ENCODE assay signal across 10 mouse cellular contexts in the genomic region with DNA sequence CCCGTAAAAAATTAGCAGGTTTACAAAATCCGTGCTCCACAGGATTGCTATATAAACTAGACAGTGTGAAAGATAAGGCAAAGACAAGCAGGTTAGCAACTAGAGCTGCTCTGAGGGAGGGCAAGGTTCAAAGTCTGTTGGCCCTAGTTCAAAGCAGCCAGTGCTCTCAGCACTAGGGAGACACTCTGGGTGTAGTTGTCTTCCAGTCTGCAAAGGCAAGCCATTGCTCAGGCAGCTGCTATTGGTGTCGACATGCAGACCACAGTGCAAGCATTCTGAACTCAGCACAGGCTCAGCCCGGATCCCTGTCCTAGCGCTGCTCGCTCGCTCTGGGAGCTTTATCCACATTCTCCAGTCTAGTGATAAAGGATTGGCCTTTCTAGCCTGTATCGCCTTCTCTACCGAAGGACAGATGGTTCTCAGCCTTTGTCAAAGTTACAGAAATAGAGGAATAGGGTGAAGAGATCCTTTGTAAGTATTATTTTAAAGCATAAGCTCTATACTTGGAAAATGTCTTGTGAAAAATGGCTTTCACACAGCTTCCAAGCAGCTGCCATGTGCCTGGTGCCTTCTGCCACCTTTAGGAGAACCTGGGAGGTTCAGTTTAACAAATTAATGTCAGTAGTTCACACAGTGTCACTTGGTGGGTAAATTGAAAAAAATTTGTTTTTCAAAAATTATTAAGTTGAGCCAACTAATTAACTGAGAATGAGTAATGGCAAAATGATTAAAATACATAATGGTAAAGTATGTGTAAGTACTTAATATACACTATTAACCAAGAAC. TPM values are rescaled to one million over a fixed set of nuclear protein-coding genes. Genes with fewer than 3 reads are reported as not detected.
DNase-seq lines count a peak whose midpoint lies in the region; ATAC-seq and TF ChIP-seq lines count a peak whose summit lies in the region.
"Had no signal": no experiment of that assay in that cellular context is flagged by ENCODE, and none has a peak within 500 bp of the region (broad histone marks: within the 10 kb centered on the region; RNA-seq: fewer than 3 reads in every experiment).

No protein-coding gene starts in this region.

- no peaks in the 10 kb centered on the region for H3K27me3 ChIP-seq in heart, postnatal 0 days (ENCODE audit: control insufficient read depth, insufficient read depth, low read length)
- no peaks in the 10 kb centered on the region for H3K27me3 ChIP-seq in kidney, adult 2 months (replicated peaks; ENCODE audit: control insufficient read depth, insufficient read depth, low read length)
- H3K27me3 ChIP-seq in liver, postnatal 0 days (ENCODE audit: insufficient read depth, low read length) = no peaks in the 10 kb centered on the region

- no peaks in the 10 kb centered on the region for H3K9me3 ChIP-seq in heart, postnatal 0 days (replicated peaks; ENCODE audit: control insufficient read depth, low read length)
- H3K9me3 ChIP-seq in liver, postnatal 0 days (ENCODE audit: low read length) = no peaks in the 10 kb centered on the region

- no peak for TF ChIP-seq EP300 in heart, postnatal 0 days (IDR thresholded peaks at IDR 0.05; ENCODE audit: low read depth)
- TF ChIP-seq EP300 in liver, postnatal 0 days (IDR thresholded peaks at IDR 0.05; ENCODE audit: low read depth) = no peak

- no peaks in the 10 kb centered on the region for H3K4me1 ChIP-seq in heart, postnatal 0 days (ENCODE audit: control insufficient read depth, insufficient read depth)
- H3K4me1 ChIP-seq in kidney, adult 2 months (ENCODE audit: control insufficient read depth, insufficient read depth, low read length) = no peaks in the 10 kb centered on the region
- H3K4me1 ChIP-seq in liver, postnatal 0 days (ENCODE audit: insufficient read depth) = no peaks in the 10 kb centered on the region; the same call in 1 of the 2 replicates

- intact Hi-C loops in left cerebral cortex, postnatal 4 days (cut with DNase I) = no loop called here

- H3K9ac ChIP-seq in heart, postnatal 0 days (replicated peaks; ENCODE audit: low read depth, low read length) = no peak overlapping the region
- no peak overlapping the region for H3K9ac ChIP-seq in liver, postnatal 0 days (replicated peaks)

- 26% methylated on average over 9 of the region's 9 CpGs for WGBS in heart, postnatal 0 days
- WGBS in kidney, adult 2 months = 63% methylated on average over 9 of the region's 9 CpGs
- WGBS in liver, postnatal 0 days (ENCODE audit: insufficient replicate concordance) = 59% methylated on average over 9 of the region's 9 CpGs

- H3K4me2 ChIP-seq in heart, postnatal 0 days (ENCODE audit: low read depth, low read length) = no peak overlapping the region
- H3K4me2 ChIP-seq in liver, postnatal 0 days (ENCODE audit: low read depth, low read length) = no peak overlapping the region

- TF ChIP-seq CTCF in heart, postnatal 0 days (IDR thresholded peaks at IDR 0.05; ENCODE audit: low read depth) = peak; percentile 58
- TF ChIP-seq CTCF in kidney, adult 2 months (conservative IDR thresholded peaks at IDR 0.05; ENCODE audit: insufficient read depth, insufficient read length, low read depth, low read length) = peak; percentile 57
- TF ChIP-seq CTCF in liver, postnatal 0 days (IDR thresholded peaks at IDR 0.05; ENCODE audit: low read depth) = peak; percentile 31

- no peaks in the 10 kb centered on the region for H3K36me3 ChIP-seq in heart, postnatal 0 days (replicated peaks; ENCODE audit: control insufficient read depth, insufficient read depth, low read length)
- no peaks in the 10 kb centered on the region for H3K36me3 ChIP-seq in kidney, adult 2 months (ENCODE audit: control insufficient read depth, insufficient read depth, low read length)
- H3K36me3 ChIP-seq in liver, postnatal 0 days (replicated peaks; ENCODE audit: insufficient read depth, low read length) = no peaks in the 10 kb centered on the region

- H3K27ac ChIP-seq in heart, postnatal 0 days (ENCODE audit: low read depth) = no peak overlapping the region
- H3K27ac ChIP-seq in kidney, adult 2 months (ENCODE audit: insufficient read depth, low read depth, low read length) = peak overlapping the region; percentile 2; the same call in 1 of the 2 replicates
- no peak overlapping the region for H3K27ac ChIP-seq in liver, postnatal 0 days (ENCODE audit: low read depth)

- H3K4me3 ChIP-seq in heart, postnatal 0 days (ENCODE audit: low read depth, low read length) = no peak overlapping the region
- no peak overlapping the region for H3K4me3 ChIP-seq in kidney, adult 2 months (ENCODE audit: insufficient read depth, low read depth, low read length)
- no peak overlapping the region for H3K4me3 ChIP-seq in liver, postnatal 0 days (ENCODE audit: low read depth, low read length)

- ATAC-seq in heart, postnatal 0 days (ENCODE audit: insufficient read depth, low read depth) = peak; percentile 64
- 0 out of 2 replicates have a peak, but pooled peaks have one; percentile 31 for ATAC-seq in common myeloid progenitor, adult 5-6 weeks (replicated peaks; ENCODE audit: low read depth, poor library complexity, severe bottlenecking)
- peak; percentile 74 for ATAC-seq in liver, postnatal 0 days
- ATAC-seq in megakaryocyte, adult 5-6 weeks (ENCODE audit: poor library complexity, severe bottlenecking) = no peak

- TF ChIP-seq POLR2A in kidney, adult 2 months (IDR thresholded peaks at IDR 0.05; ENCODE audit: low read depth, low read length) = no peak

- DNase-seq in heart, postnatal 0 days (ENCODE audit: low spot score) = no peak
- no peak for DNase-seq in heart, adult 9 months (ENCODE audit: low spot score in 2 of 2)
- DNase-seq in kidney, adult 2 months = peak; percentile 92
- DNase-seq in liver, postnatal 0 days = peak; percentile 46
- DNase-seq in adrenal gland, adult 8-10 months = no peak
- no peak for DNase-seq in left cerebral cortex, postnatal 4 days
- DNase-seq: gastrocnemius, postnatal 14 days; lung, postnatal 14 days had no signal

RNA-seq across cellular contexts. Expression of a gene that starts 5.5 kb away (rescaled TPM):
- total RNA-seq in heart, postnatal 0 days (2014; rRNA removed; ENCODE audit: low replicate concordance) = 19.1 TPM in 1 of 2 replicates, not detected in the other
- 0.18 TPM in 1 of 2 replicates, not detected in the other for polyA plus RNA-seq in heart, postnatal 0 days (2015; fragmentation: Nextera tagmentation; extraction: Ambion mirVana)
- 0.05 TPM in 1 of 2 replicates, not detected in the other for total RNA-seq in common myeloid progenitor, adult 5-6 weeks (2017)
- 0.14 and 0.17 TPM in 2 replicates for polyA plus RNA-seq in kidney, adult 2 months (2012; rRNA removed)
- 0.07 and 0.09 TPM in 2 replicates for polyA plus RNA-seq in liver, postnatal 0 days (2015; fragmentation: Nextera tagmentation; extraction: Ambion mirVana)
- not detected for total RNA-seq in adrenal gland, adult 8-10 months (2022)
- total RNA-seq in left cerebral cortex, postnatal 4 days (2021) = under 1 TPM; 0.44 to 0.74 TPM
- total RNA-seq in megakaryocyte, adult 5-6 weeks (2015) = 0.64 and 1.0 TPM in 2 replicates
- total RNA-seq in megakaryocyte, adult 5-6 weeks (2017) = 0.04 TPM in 1 of 2 replicates, not detected in the other

RNA-seq across cellular contexts. Expression of a gene that starts 16.9 kb away (rescaled TPM):
- total RNA-seq in heart, postnatal 0 days (2014; rRNA removed; ENCODE audit: low replicate concordance) = 80.2 and 83.4 TPM in 2 replicates
- polyA plus RNA-seq in heart, postnatal 0 days (2015; fragmentation: Nextera tagmentation; extraction: Ambion mirVana) = 70.5 and 76.7 TPM in 2 replicates
- total RNA-seq in common myeloid progenitor, adult 5-6 weeks (2017) = 87.9 and 91.3 TPM in 2 replicates
- polyA plus RNA-seq in kidney, adult 2 months (2012; rRNA removed) = 53.8 and 56.7 TPM in 2 replicates
- 40.0 and 41.5 TPM in 2 replicates for polyA plus RNA-seq in liver, postnatal 0 days (2015; fragmentation: Nextera tagmentation; extraction: Ambion mirVana)
- total RNA-seq in adrenal gland, adult 8-10 months (2022) = 10 to 100 TPM; 67.3 to 77.6 (median 73.4) TPM
- total RNA-seq in left cerebral cortex, postnatal 4 days (2021) = 10 to 100 TPM; 85.7 to 98.0 TPM
- total RNA-seq in megakaryocyte, adult 5-6 weeks (2015) = 53.2 and 72.9 TPM in 2 replicates
- 42.4 and 54.3 TPM in 2 replicates for total RNA-seq in megakaryocyte, adult 5-6 weeks (2017)

RNA-seq across cellular contexts. Expression of a gene that starts 37.3 kb away (rescaled TPM):
- total RNA-seq in heart, postnatal 0 days (2014; rRNA removed; ENCODE audit: low replicate concordance) = 85.0 and 119 TPM in 2 replicates
- 122 and 135 TPM in 2 replicates for polyA plus RNA-seq in heart, postnatal 0 days (2015; fragmentation: Nextera tagmentation; extraction: Ambion mirVana)
- total RNA-seq in common myeloid progenitor, adult 5-6 weeks (2017) = 54.5 and 69.9 TPM in 2 replicates
- polyA plus RNA-seq in kidney, adult 2 months (2012; rRNA removed) = 19.9 and 37.9 TPM in 2 replicates
- 124 and 126 TPM in 2 replicates for polyA plus RNA-seq in liver, postnatal 0 days (2015; fragmentation: Nextera tagmentation; extraction: Ambion mirVana)
- 10 to 100 TPM; 16.0 to 26.0 (median 21.5) TPM for total RNA-seq in adrenal gland, adult 8-10 months (2022)
- total RNA-seq in left cerebral cortex, postnatal 4 days (2021) = 1 to 10 TPM; 7.5 to 8.1 TPM
- 124 and 143 TPM in 2 replicates for total RNA-seq in megakaryocyte, adult 5-6 weeks (2015)
- total RNA-seq in megakaryocyte, adult 5-6 weeks (2017) = 43.2 and 59.0 TPM in 2 replicates

RNA-seq across cellular contexts. Expression of a gene that starts 42.8 kb away (rescaled TPM):
- 51.3 and 60.3 TPM in 2 replicates for total RNA-seq in heart, postnatal 0 days (2014; rRNA removed; ENCODE audit: low replicate concordance)
- 11.8 TPM in 2 replicates for polyA plus RNA-seq in heart, postnatal 0 days (2015; fragmentation: Nextera tagmentation; extraction: Ambion mirVana)
- 0.10 TPM in 1 of 2 replicates, not detected in the other for total RNA-seq in common myeloid progenitor, adult 5-6 weeks (2017)
- polyA plus RNA-seq in kidney, adult 2 months (2012; rRNA removed) = 47.6 and 51.2 TPM in 2 replicates
- polyA plus RNA-seq in liver, postnatal 0 days (2015; fragmentation: Nextera tagmentation; extraction: Ambion mirVana) = 0.32 and 0.49 TPM in 2 replicates
- 100 to 1,000 TPM in 2 of 4 experiments, 10 to 100 TPM in 2; 39.9 to 107 (median 72.1) TPM for total RNA-seq in adrenal gland, adult 8-10 months (2022)
- total RNA-seq in left cerebral cortex, postnatal 4 days (2021) = 10 to 100 TPM; 13.0 to 14.5 TPM
- 0.43 TPM in 1 of 2 replicates, not detected in the other for total RNA-seq in megakaryocyte, adult 5-6 weeks (2015)
- total RNA-seq in megakaryocyte, adult 5-6 weeks (2017) = 0.04 and 0.37 TPM in 2 replicates

Comparison
In these comparisons a context has a peak if more than half of its experiments do, and no peak if none do; other contexts are left out.
1. DNase-seq: peak in kidney, adult 2 months (single experiment) and liver, postnatal 0 days (single experiment); none in heart, postnatal 0 days (single experiment), heart, adult 9 months (0 of 2), adrenal gland, adult 8-10 months (single experiment) and left cerebral cortex, postnatal 4 days (single experiment).
2. Peak in every context shown above with its lines, with median percentiles within 50 percentile points of each other: CTCF ChIP-seq.